Mouse (Mus musculus) kidney, adult 18-20 months (tissue): ENCODE measurements around the gene Snx29.
"Not testable (repeated sequence)": the region's sequence is repeated elsewhere in the genome, so short reads cannot be mapped to it uniquely, and the experiment has no call there.

Experiments used
- DNase-seq: peaks from one replicate; pipeline ENCODE4 v3.0.0; 2021

Snx29 gene

GRCm38 (mm10) chr16:11500061-11500460 lies 177.4 kb downstream of the Snx29 start:
- no peak for DNase-seq

GRCm38 (mm10) chr16:11501138-11501537 lies 178.4 kb downstream of the Snx29 start:
- DNase-seq = no peak

- no peak for DNase-seq
These were observed 178.9 kb downstream of the Snx29 start for GRCm38 (mm10) chr16:11501611-11502010.

- no peak for DNase-seq
These were observed 182.2 kb downstream of the Snx29 start for GRCm38 (mm10) chr16:11504666-11505491.

- DNase-seq = peak; percentile 80
These were observed 182.9 kb downstream of the Snx29 start for GRCm38 (mm10) chr16:11505492-11506176.

- no peak for DNase-seq
These were observed 184.6 kb downstream of the Snx29 start for GRCm38 (mm10) chr16:11507188-11507731.

- DNase-seq = peak; percentile 63
These were observed 185.6 kb downstream of the Snx29 start for GRCm38 (mm10) chr16:11508341-11508740.

GRCm38 (mm10) chr16:11510416-11510815 lies 187.7 kb downstream of the Snx29 start:
- DNase-seq = no peak

- DNase-seq = peak; percentile 67
These were observed 188.1 kb downstream of the Snx29 start for GRCm38 (mm10) chr16:11510854-11511253.

- not testable (repeated sequence) for DNase-seq
These were observed 189.0 kb downstream of the Snx29 start for GRCm38 (mm10) chr16:11511696-11512095.

GRCm38 (mm10) chr16:11516681-11517080 lies 194.0 kb downstream of the Snx29 start:
- no peak for DNase-seq

- no peak for DNase-seq
These were observed 194.7 kb downstream of the Snx29 start for GRCm38 (mm10) chr16:11517385-11517784.

- DNase-seq = no peak
These were observed 196.2 kb downstream of the Snx29 start for GRCm38 (mm10) chr16:11518803-11519498.

GRCm38 (mm10) chr16:11526104-11526786 lies 203.5 kb downstream of the Snx29 start:
- no peak for DNase-seq

GRCm38 (mm10) chr16:11526996-11527395 lies 204.3 kb downstream of the Snx29 start:
- no peak for DNase-seq

- no peak for DNase-seq
These were observed 207.9 kb downstream of the Snx29 start for GRCm38 (mm10) chr16:11530466-11531194.

GRCm38 (mm10) chr16:11531441-11531840 lies 208.7 kb downstream of the Snx29 start:
- no peak for DNase-seq

GRCm38 (mm10) chr16:11532592-11532991 lies 209.9 kb downstream of the Snx29 start:
- peak; percentile 75 for DNase-seq

- DNase-seq = no peak
These were observed 210.7 kb downstream of the Snx29 start for GRCm38 (mm10) chr16:11533441-11533840.

GRCm38 (mm10) chr16:11537663-11538062 lies 215.0 kb downstream of the Snx29 start:
- DNase-seq = no peak

- no peak for DNase-seq
These were observed 215.5 kb downstream of the Snx29 start for GRCm38 (mm10) chr16:11538191-11538590.

- DNase-seq = no peak
These were observed 218.3 kb downstream of the Snx29 start for GRCm38 (mm10) chr16:11540961-11541360.
